Mouse (Mus musculus) heart, postnatal 14 days (tissue): ENCODE results near the gene Sept6. TPM values are rescaled to one million over a fixed set of nuclear protein-coding genes. Genes with fewer than 3 reads are reported as not detected.
"Not testable (repeated sequence)": the region's sequence is repeated elsewhere in the genome, so short reads cannot be mapped to it uniquely, and the experiment has no call there.

Experiments used
- DNase-seq, 2 experiments: peaks; one replicate each; pipeline ENCODE4 v3.0.0; 2021 to 2022
- intact Hi-C: fragments of 180-260 bp; cut with DNase I; formaldehyde crosslinking; loops from one replicate; pipeline ENCODE4 v1.15.1; 2025
- total RNA-seq, 2 experiments: library from RNA; stranded (reverse); gene quantifications; 2 replicates each; pipeline ENCODE4 v1.2.3; 2021

Sept6 gene
- total RNA-seq, 2 experiments from 2014 or later, result 7.8 to 11.4 TPM

GRCm38 (mm10) chrX:36974905-36975304 lies 16.7 kb downstream of the Sept6 start:
- peak in 1 of 2 experiments; percentile 19 for DNase-seq
- intact Hi-C loops, result no loop called here

GRCm38 (mm10) chrX:36972951-36973471 lies 18.6 kb downstream of the Sept6 start:
- intact Hi-C loops, result no loop called here
- DNase-seq, result peak in 1 of 2 experiments; percentile 7

- intact Hi-C loops, result loop anchor here (2.0 kb wide), 1 partner anchor 18 kb away; no protein-coding TSS in a partner anchor
- no peak for DNase-seq
Measured at GRCm38 (mm10) chrX:36971156-36971555, 20.4 kb downstream of the Sept6 start.

- intact Hi-C loops, result no loop called here
- DNase-seq, result no peak
Measured at GRCm38 (mm10) chrX:36969501-36969900, 22.1 kb downstream of the Sept6 start.

DNA sequence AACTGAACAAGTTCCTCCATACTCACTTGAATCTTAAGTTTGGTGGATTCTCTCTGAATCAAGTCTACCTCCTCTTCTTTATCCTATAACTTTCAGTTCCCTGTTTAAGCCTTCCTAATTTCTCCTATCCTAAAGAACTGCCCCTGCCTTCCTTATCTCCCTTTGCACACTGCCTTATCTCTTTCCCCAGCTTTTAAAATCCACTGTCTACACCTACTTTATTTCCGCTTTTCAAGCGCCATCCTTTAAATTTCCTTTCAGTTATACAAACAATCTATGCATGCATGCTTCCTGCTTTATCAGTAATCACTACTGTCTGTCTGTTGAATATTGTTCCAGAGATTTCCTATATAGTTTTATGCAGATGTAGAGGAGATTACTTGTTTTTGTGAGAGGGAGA lies 34.9 kb downstream of the Sept6 start:
- intact Hi-C loops, result no loop called here
- no peak for DNase-seq

GRCm38 (mm10) chrX:36941106-36941505 lies 50.5 kb downstream of the Sept6 start:
- intact Hi-C loops, result no loop called here
- DNase-seq, result no peak

GRCm38 (mm10) chrX:36939806-36940413 lies 51.7 kb downstream of the Sept6 start:
- intact Hi-C loops, result no loop called here
- DNase-seq, result peak; percentile 36 to 71

GRCm38 (mm10) chrX:36935326-36935966 lies 56.1 kb downstream of the Sept6 start:
- intact Hi-C loops, result no loop called here
- DNase-seq, result no peak

GRCm38 (mm10) chrX:36930574-36930973 lies 61.0 kb downstream of the Sept6 start:
- DNase-seq, result no peak
- intact Hi-C loops, result loop anchor here (2.0 to 5.0 kb wide), 2 partner anchors 57 to 90 kb away; no protein-coding TSS in a partner anchor

- DNase-seq, result no peak
- intact Hi-C loops, result loop anchor here (2.0 to 5.0 kb wide), 2 partner anchors 58 to 91 kb away; no protein-coding TSS in a partner anchor
Measured at GRCm38 (mm10) chrX:36929694-36930093, 61.9 kb downstream of the Sept6 start.

GRCm38 (mm10) chrX:36928791-36929190 lies 62.8 kb downstream of the Sept6 start:
- intact Hi-C loops, result no loop called here
- peak in 1 of 2 experiments; percentile 6 for DNase-seq

DNA sequence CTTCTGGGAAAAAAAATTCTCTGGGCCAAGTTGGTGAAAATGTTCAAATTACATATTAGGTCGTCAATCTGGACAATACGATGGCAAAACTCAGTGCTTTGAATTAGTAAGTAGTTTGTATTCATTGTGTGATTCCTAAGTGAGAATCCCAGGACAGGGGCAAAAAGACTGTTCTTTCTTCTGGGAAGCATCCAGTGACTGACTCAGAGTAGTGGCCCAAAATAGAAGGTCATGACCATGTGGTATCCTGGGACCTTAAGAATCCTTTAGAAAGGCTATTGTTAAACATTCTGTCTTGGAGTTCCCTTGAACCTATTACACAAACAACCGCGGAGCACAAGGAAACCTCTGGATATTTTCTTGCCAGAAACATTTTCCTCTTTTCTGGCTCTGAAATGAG lies 70.2 kb downstream of the Sept6 start:
- intact Hi-C loops, result no loop called here
- DNase-seq, result no peak

GRCm38 (mm10) chrX:36917749-36918148 lies 73.8 kb downstream of the Sept6 start:
- DNase-seq, result no peak
- intact Hi-C loops, result no loop called here

GRCm38 (mm10) chrX:36911343-36911742 lies 80.3 kb downstream of the Sept6 start:
- peak; percentile 47 to 67 for DNase-seq
- intact Hi-C loops, result no loop called here

GRCm38 (mm10) chrX:36906539-36906938 lies 85.1 kb downstream of the Sept6 start:
- intact Hi-C loops, result loop anchor here (5.0 kb wide), 1 partner anchor 34 kb away; the partner anchor contains the start of genes C330007P06Rik and Ube2a
- DNase-seq, result no peak

GRCm38 (mm10) chrX:36903115-36903768 lies 88.4 kb downstream of the Sept6 start:
- intact Hi-C loops, result loop anchor here (5.0 kb wide), 1 partner anchor 71 kb away; no protein-coding TSS in a partner anchor
- peak; percentile 89 to 93 for DNase-seq

DNA sequence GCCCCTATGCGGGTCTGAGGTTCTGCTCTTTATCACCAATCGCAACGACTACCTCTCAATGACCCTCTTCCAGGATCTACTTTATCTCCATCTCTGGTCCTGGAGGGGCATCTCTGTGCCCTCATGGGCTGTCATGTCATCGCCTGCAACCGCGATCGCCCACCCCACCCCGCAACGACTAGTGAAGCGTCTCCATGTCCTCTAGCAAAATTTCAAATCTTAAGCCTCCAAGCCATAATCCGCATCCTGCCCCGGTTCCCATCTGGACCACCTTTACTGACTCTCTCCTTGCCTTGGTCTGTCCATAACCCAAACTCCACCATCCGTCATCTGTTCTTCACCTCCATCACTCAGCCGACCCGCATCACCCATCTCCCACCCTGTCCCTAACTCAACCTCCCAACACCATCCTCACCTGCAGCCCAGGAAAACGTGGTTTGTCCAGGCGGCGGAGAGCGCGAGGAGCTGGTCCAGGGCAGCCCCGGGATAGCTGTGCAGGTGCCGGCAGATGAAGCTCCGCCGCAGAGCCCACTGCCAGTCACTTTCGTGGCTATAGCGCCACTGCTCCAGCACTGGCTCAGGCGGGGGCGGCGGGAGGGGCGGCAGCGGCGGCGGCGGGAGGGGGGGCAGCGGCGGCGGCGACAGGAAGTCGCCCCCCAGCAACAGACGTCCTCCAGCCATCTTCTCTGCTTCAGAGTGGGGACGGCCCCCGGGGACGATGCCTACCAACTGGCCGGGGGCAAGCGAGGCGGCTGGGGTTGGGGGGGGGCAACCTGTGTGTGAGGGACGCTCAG lies 89.1 kb downstream of the Sept6 start, which contains the start of gene Nkrf:
Gene Nkrf (minus strand): TSS at position 579 of the 794 bp plus-strand sequence.
- intact Hi-C loops, result loop anchor here (5.0 kb wide), 1 partner anchor 70 kb away; no protein-coding TSS in a partner anchor
- peak; percentile 4 to 24 for DNase-seq

DNA sequence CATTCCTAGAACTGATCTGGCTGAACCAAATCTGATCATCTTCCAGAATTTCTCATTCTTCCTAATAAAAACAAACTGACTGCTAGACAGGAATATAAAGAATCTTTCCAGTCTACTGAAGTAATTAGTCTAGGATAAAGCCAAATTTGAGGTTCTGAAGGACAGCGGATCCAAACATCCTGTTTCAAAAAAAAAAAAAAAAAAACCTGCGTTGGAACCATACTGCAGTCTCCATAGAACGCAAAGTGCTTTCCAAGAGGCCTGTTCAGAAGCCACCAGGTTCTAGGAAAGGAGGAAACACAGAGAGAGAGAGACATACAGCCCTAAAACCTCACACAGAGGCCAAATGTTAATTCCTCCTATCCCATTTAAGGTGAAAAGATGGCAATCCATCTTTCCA lies 89.9 kb downstream of the Sept6 start:
- no peak for DNase-seq
- intact Hi-C loops, result loop anchor here (5.0 kb wide), 1 partner anchor 69 kb away; no protein-coding TSS in a partner anchor

DNA sequence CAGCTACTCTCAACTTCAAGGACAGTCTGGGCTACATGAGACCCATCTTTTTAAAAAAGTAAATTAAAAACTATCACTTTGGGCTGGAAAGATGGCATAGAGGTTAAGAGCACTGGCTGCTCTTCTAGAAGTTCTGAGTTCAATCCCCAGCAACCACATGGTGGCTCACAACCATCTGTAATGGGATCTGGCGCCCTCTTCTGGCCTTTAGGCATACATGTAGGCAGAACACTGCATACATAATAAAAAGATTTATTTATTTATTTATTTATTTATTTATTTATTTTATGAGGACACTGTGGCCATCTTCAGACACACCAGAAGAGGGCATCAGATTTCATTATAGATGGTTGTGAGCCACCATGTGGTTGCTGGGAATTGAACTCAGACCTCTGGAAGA lies 92.7 kb downstream of the Sept6 start:
- intact Hi-C loops, result not testable (repeated sequence)
- peak in 1 of 2 experiments; percentile 6 for DNase-seq

DNA sequence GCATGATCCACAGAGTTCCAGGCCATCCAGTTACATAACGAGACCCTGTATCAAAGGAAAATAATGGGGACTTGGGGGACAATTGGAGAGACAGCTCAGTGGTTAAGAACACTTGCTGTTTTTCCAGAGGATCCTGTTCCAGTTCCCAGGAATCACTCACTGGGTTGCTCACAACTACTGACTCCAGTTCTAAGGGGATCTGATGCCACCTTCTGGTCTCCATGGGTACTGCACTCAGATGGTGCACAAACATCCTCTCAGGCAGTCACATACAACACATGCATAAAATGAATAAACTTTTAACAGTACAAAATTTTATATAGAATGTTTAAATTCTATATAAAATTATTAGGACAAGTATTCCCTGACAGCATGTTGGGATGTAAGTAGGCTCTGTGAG lies 106.9 kb downstream of the Sept6 start:
- intact Hi-C loops, result no loop called here
- peak in 1 of 2 experiments; percentile 17 for DNase-seq
